Comparison of ENCODE assay signal across 13 mouse cellular contexts in genomic region chr7:115086542-115087448, GRCm38 (mm10).
"Had no signal": no experiment of that assay in that cellular context is flagged by ENCODE, and none has a peak within 500 bp of the region (broad histone marks: within the 10 kb centered on the region; RNA-seq: fewer than 3 reads in every experiment).

No protein-coding gene starts in this region.

- H3K9me3 ChIP-seq: limb, embryonic 15.5 days; liver, embryonic 12.5 days; midbrain, embryonic 12.5 days had no signal

- DNase-seq: kidney, adult 11 months; kidney, adult 9 months; kidney, postnatal 36 days; layer of hippocampus, postnatal 36 days; lung, postnatal 10 days; right cerebral cortex, adult 18-20 months; right cerebral cortex, postnatal 25 days; thymus, postnatal 36 days had no signal

- H3K27ac ChIP-seq: kidney, postnatal 0 days; limb, embryonic 15.5 days; liver, embryonic 12.5 days; midbrain, embryonic 12.5 days had no signal

- H3K4me1 ChIP-seq: limb, embryonic 15.5 days; liver, embryonic 12.5 days; midbrain, embryonic 12.5 days had no signal

- H3K9ac ChIP-seq: limb, embryonic 15.5 days; liver, embryonic 12.5 days; midbrain, embryonic 12.5 days had no signal

- H3K27me3 ChIP-seq: limb, embryonic 15.5 days; liver, embryonic 12.5 days; midbrain, embryonic 12.5 days had no signal

- H3K36me3 ChIP-seq: limb, embryonic 15.5 days; liver, embryonic 12.5 days; midbrain, embryonic 12.5 days had no signal

- H3K4me2 ChIP-seq: limb, embryonic 15.5 days; liver, embryonic 12.5 days; midbrain, embryonic 12.5 days had no signal

- ATAC-seq: liver, embryonic 12.5 days; midbrain, embryonic 16.5 days had no signal

- H3K4me3 ChIP-seq: limb, embryonic 15.5 days; liver, embryonic 12.5 days; midbrain, embryonic 12.5 days had no signal
